Mouse (Mus musculus) stomach, embryonic 15.5 days (tissue): ENCODE measurements around the gene Hs1bp3. TPM values are rescaled to one million over a fixed set of nuclear protein-coding genes. Genes with fewer than 3 reads are reported as not detected.

Experiments used
- ATAC-seq: fragments of 200-750 bp; cut with Nextera tagmentation; 2 replicates; pipeline ENCODE4 v1.8.0; 2017; ENCODE audit warnings: low read depth, moderate number of reproducible peaks, moderate TSS enrichment; ENCODE audit not compliant: insufficient read depth, low FRiP score
- H3K27ac ChIP-seq: fragments of 300-500 bp; sonication (generic); 2 replicates; pipeline ENCODE4 v1.5.1; 2015; ENCODE audit warnings: mild to moderate bottlenecking, inconsistent platforms
- H3K27me3 ChIP-seq: fragments of 300-500 bp; sonication (generic); replicated peaks from 2 replicates; pipeline ENCODE4 v1.6.1; 2015; ENCODE audit warnings: inconsistent platforms
- H3K36me3 ChIP-seq: fragments of 300-500 bp; sonication (generic); 2 replicates; pipeline ENCODE4 v1.6.1; 2015; ENCODE audit warnings: inconsistent platforms
- H3K4me1 ChIP-seq: fragments of 300-500 bp; sonication (generic); 2 replicates; pipeline ENCODE4 v1.6.1; 2015; ENCODE audit warnings: inconsistent platforms
- H3K4me2 ChIP-seq: fragments of 300-500 bp; sonication (generic); 2 replicates; pipeline ENCODE4 v1.6.1; 2015; ENCODE audit warnings: mild to moderate bottlenecking, inconsistent platforms
- H3K4me3 ChIP-seq: fragments of 300-500 bp; sonication (generic); replicated peaks from 2 replicates; pipeline ENCODE4 v1.5.1; 2015; ENCODE audit warnings: inconsistent platforms
- H3K9ac ChIP-seq: fragments of 300-500 bp; sonication (generic); 2 replicates; pipeline ENCODE4 v1.6.1; 2015; ENCODE audit warnings: inconsistent platforms
- H3K9me3 ChIP-seq: fragments of 300-500 bp; sonication (generic); 2 replicates; pipeline ENCODE4 v1.6.1; 2016; ENCODE audit warnings: inconsistent platforms
- WGBS: fragments of 180-500 bp; shearing (Covaris S2); methylation state at CpG from one replicate; pipeline ENCODE4 v1.1.7; 2015; 5-methylcytosine and 5-hydroxymethylcytosine counted together
- polyA plus RNA-seq: library from polyadenylated mRNA; unstranded; fragments of >200 nt; fragmentation: Nextera tagmentation; extraction: Ambion mirVana; gene quantifications from 2 replicates; pipeline ENCODE4 v1.2.1, GENCODE M21; 2015

Hs1bp3 gene
- polyA plus RNA-seq, 1 experiment from 2014 or later = 14.5 TPM

GRCm38 (mm10) chr12:8372511-8373180, 59.4 kb downstream of the Hs1bp3 start:
- ATAC-seq = no peak
- Histone ChIP-seq H3K27ac (no peak overlapping the region; the same call in 1 of the 2 replicates), H3K4me2 (no peak overlapping the region), H3K9me3 (no peaks in the 10 kb centered on the region), H3K9ac (no peak overlapping the region), H3K36me3 (no peaks in the 10 kb centered on the region), H3K27me3 (no peaks in the 10 kb centered on the region), H3K4me3 (no peak overlapping the region), H3K4me1 (no peaks in the 10 kb centered on the region)
- 74% methylated on average over 7 of the region's 7 CpGs for WGBS

GRCm38 (mm10) chr12:8373741-8374140, 60.5 kb downstream of the Hs1bp3 start:
- no peak overlapping the region for H3K4me2 ChIP-seq
- H3K27me3 ChIP-seq = no peaks in the 10 kb centered on the region
- H3K9ac ChIP-seq = no peak overlapping the region
- 83% methylated on average over 5 of the region's 5 CpGs for WGBS
- no peaks in the 10 kb centered on the region for H3K9me3 ChIP-seq
- no peak for ATAC-seq
- no peaks in the 10 kb centered on the region for H3K4me1 ChIP-seq
- H3K36me3 ChIP-seq = no peaks in the 10 kb centered on the region
- H3K27ac ChIP-seq = no peak overlapping the region
- H3K4me3 ChIP-seq = no peak overlapping the region

GRCm38 (mm10) chr12:8377169-8377568, 63.9 kb downstream of the Hs1bp3 start:
- Histone ChIP-seq H3K27me3 (no peaks in the 10 kb centered on the region), H3K4me3 (no peak overlapping the region), H3K36me3 (no peaks in the 10 kb centered on the region), H3K9me3 (no peaks in the 10 kb centered on the region), H3K27ac (no peak overlapping the region), H3K4me1 (peaks cover 4% of the 10 kb centered on the region), H3K9ac (no peak overlapping the region), H3K4me2 (no peak overlapping the region)
- ATAC-seq = no peak
- 83% methylated on average over 1 of the region's 1 CpGs for WGBS

GRCm38 (mm10) chr12:8377955-8378620, 64.9 kb downstream of the Hs1bp3 start:
- Histone ChIP-seq H3K9me3 (no peaks in the 10 kb centered on the region), H3K27ac (no peak overlapping the region)
- 77% methylated on average over 9 of the region's 9 CpGs for WGBS

GRCm38 (mm10) chr12:8379795-8380521, 66.7 kb downstream of the Hs1bp3 start:
- H3K27me3 ChIP-seq = no peaks in the 10 kb centered on the region
- peak; percentile 86 for ATAC-seq
- H3K4me1 ChIP-seq = peaks cover 4% of the 10 kb centered on the region
- H3K36me3 ChIP-seq = no peaks in the 10 kb centered on the region
- no peak overlapping the region for H3K4me3 ChIP-seq
- WGBS = 43% methylated on average over 8 of the region's 8 CpGs
- H3K27ac ChIP-seq = peak overlapping the region; percentile 41; the same call in 1 of the 2 replicates
- no peaks in the 10 kb centered on the region for H3K9me3 ChIP-seq
- H3K4me2 ChIP-seq = no peak overlapping the region
- no peak overlapping the region for H3K9ac ChIP-seq

More at GRCm38 (mm10) chr12:8377955-8378620, 64.9 kb downstream of the Hs1bp3 start:
- Histone ChIP-seq H3K4me2 (no peak overlapping the region), H3K36me3 (no peaks in the 10 kb centered on the region), H3K4me3 (no peak overlapping the region), H3K9ac (no peak overlapping the region), H3K27me3 (no peaks in the 10 kb centered on the region), H3K4me1 (peaks cover 4% of the 10 kb centered on the region)
- ATAC-seq = no peak

- Histone ChIP-seq H3K4me1 (peaks cover 4% of the 10 kb centered on the region), H3K4me2 (no peak overlapping the region), H3K36me3 (no peaks in the 10 kb centered on the region), H3K9ac (no peak overlapping the region), H3K4me3 (no peak overlapping the region), H3K9me3 (no peaks in the 10 kb centered on the region), H3K27me3 (no peaks in the 10 kb centered on the region), H3K27ac (no peak overlapping the region)
- 65% methylated on average over 9 of the region's 9 CpGs for WGBS
- ATAC-seq = no peak
Observed at GRCm38 (mm10) chr12:8380944-8381343, 67.7 kb downstream of the Hs1bp3 start.

GRCm38 (mm10) chr12:8381940-8382339, 68.7 kb downstream of the Hs1bp3 start:
- H3K36me3 ChIP-seq = no peaks in the 10 kb centered on the region
- no peaks in the 10 kb centered on the region for H3K27me3 ChIP-seq
- no peak overlapping the region for H3K27ac ChIP-seq
- peaks cover 7% of the 10 kb centered on the region for H3K4me1 ChIP-seq
- no peak overlapping the region for H3K4me3 ChIP-seq
- ATAC-seq = no peak
- no peak overlapping the region for H3K9ac ChIP-seq
- WGBS = 71% methylated on average over 2 of the region's 2 CpGs
- H3K4me2 ChIP-seq = no peak overlapping the region
- H3K9me3 ChIP-seq = no peaks in the 10 kb centered on the region

- Histone ChIP-seq H3K4me1 (peaks cover 7% of the 10 kb centered on the region), H3K9me3 (no peaks in the 10 kb centered on the region), H3K27me3 (no peaks in the 10 kb centered on the region), H3K4me3 (no peak overlapping the region), H3K27ac (no peak overlapping the region), H3K9ac (no peak overlapping the region), H3K4me2 (no peak overlapping the region), H3K36me3 (no peaks in the 10 kb centered on the region)
- 55% methylated on average over 6 of the region's 6 CpGs for WGBS
- no peak for ATAC-seq
Observed at GRCm38 (mm10) chr12:8383822-8384221, 70.6 kb downstream of the Hs1bp3 start.

- Histone ChIP-seq H3K27ac (peak overlapping the region; percentile 23; the same call in 1 of the 2 replicates), H3K9me3 (no peaks in the 10 kb centered on the region), H3K4me2 (no peak overlapping the region), H3K27me3 (no peaks in the 10 kb centered on the region), H3K36me3 (no peaks in the 10 kb centered on the region), H3K4me1 (0 out of 2 replicates have a peak, but pooled peaks cover 3% of the 10 kb centered on the region), H3K9ac (no peak overlapping the region), H3K4me3 (no peak overlapping the region)
- 50% methylated on average over 6 of the region's 6 CpGs for WGBS
- ATAC-seq = peak; percentile 68
Observed at GRCm38 (mm10) chr12:8386451-8387011, 73.3 kb downstream of the Hs1bp3 start.

GRCm38 (mm10) chr12:8387281-8387680, 74.0 kb downstream of the Hs1bp3 start:
- 86% methylated on average over 1 of the region's 1 CpGs for WGBS
- H3K27ac ChIP-seq = peak overlapping the region; percentile 23; the same call in 1 of the 2 replicates
- no peaks in the 10 kb centered on the region for H3K36me3 ChIP-seq
- H3K4me2 ChIP-seq = no peak overlapping the region
- no peaks in the 10 kb centered on the region for H3K9me3 ChIP-seq
- no peak overlapping the region for H3K9ac ChIP-seq
- 0 out of 2 replicates have a peak, but pooled peaks cover 3% of the 10 kb centered on the region for H3K4me1 ChIP-seq
- no peak for ATAC-seq
- no peaks in the 10 kb centered on the region for H3K27me3 ChIP-seq
- H3K4me3 ChIP-seq = no peak overlapping the region

GRCm38 (mm10) chr12:8388529-8389414, 75.5 kb downstream of the Hs1bp3 start:
- no peak overlapping the region for H3K4me2 ChIP-seq
- no peak overlapping the region for H3K9ac ChIP-seq
- H3K36me3 ChIP-seq = no peaks in the 10 kb centered on the region
- H3K27me3 ChIP-seq = no peaks in the 10 kb centered on the region
- H3K9me3 ChIP-seq = no peaks in the 10 kb centered on the region
- no peak overlapping the region for H3K27ac ChIP-seq
- no peak overlapping the region for H3K4me3 ChIP-seq
- no peak for ATAC-seq
- H3K4me1 ChIP-seq = 0 out of 2 replicates have a peak, but pooled peaks cover 3% of the 10 kb centered on the region
- WGBS = 83% methylated on average over 4 of the region's 4 CpGs
